Mouse (Mus musculus): ENCODE results near the gene Col23a1.

DNA sequence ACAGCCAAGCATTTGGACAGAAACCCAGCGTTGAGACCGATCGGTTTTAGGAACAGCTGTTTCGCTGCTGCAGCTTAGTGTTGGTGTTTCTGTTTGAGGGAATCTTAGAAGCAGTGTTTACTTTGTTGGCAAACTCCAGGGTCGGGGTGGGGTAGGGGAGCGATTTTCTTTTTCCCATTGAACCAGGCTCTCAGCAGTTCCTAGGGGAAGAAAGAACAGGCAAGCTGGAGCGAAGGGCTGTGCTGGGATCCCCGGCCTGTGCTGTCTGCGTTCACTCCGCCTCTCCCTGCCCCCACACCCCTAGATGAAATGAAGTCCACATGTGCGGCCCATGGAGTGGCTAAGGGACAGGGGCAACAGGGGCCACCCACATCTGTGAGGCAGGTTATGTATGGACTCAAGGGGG lies 243.4 kb downstream of the Col23a1 start:
- TF ChIP-seq MAX (IDR thresholded peaks at IDR 0.05; ENCODE audit: low read depth): no peak
- no peak for TF ChIP-seq POLR2A (IDR thresholded peaks at IDR 0.05; ENCODE audit: insufficient read length, low read depth)
- TF ChIP-seq MYOG (IDR thresholded peaks at IDR 0.05; ENCODE audit: control insufficient read depth in 1 of 3, insufficient read depth in 1 of 3, insufficient read length in 2 of 3, low read depth in 2 of 3): no peak
- TF ChIP-seq E2F4 (IDR thresholded peaks at IDR 0.05; ENCODE audit: insufficient read depth): no peak
- no peak for TF ChIP-seq POLR2AphosphoS2 (IDR thresholded peaks at IDR 0.05; ENCODE audit: insufficient read length, low read depth)
- no peak for TF ChIP-seq MYOD1 (IDR thresholded peaks at IDR 0.05; ENCODE audit: control insufficient read depth in 1 of 3, insufficient read length in 2 of 3, low read depth in 2 of 3)
- TF ChIP-seq USF1 (IDR thresholded peaks at IDR 0.05; ENCODE audit: low read depth): no peak

Measured in myocyte (in vitro differentiated cells).